Mouse (Mus musculus): ENCODE results near the gene Gm1043. TPM values are rescaled to one million over a fixed set of nuclear protein-coding genes. Genes with fewer than 3 reads are reported as not detected.
A peak's percentile ranks its signal among the peaks of the same experiment; 100 is the strongest.

Gene Gm1043
- polyA plus RNA-seq, 1 experiment: not detected

- TF ChIP-seq CTCF (IDR thresholded peaks at IDR 0.05; ENCODE audit: insufficient read depth, low read depth, low read length) (no peak), POLR2A (IDR thresholded peaks at IDR 0.05; ENCODE audit: insufficient read depth, low read depth, low read length) (peak; percentile 67)
- H3K4me3 ChIP-seq (ENCODE audit: insufficient read depth, low read depth, low read length): peak overlapping the region; percentile 63
- H3K27ac ChIP-seq (ENCODE audit: insufficient read depth, low read depth, low read length): peak overlapping the region; percentile 53
- peaks cover 38% of the 10 kb centered on the region for H3K4me1 ChIP-seq (ENCODE audit: control insufficient read depth, insufficient read depth, low read length)
- under 1% methylated on average over 41 of the region's 42 CpGs for WGBS
These were observed 160.5 kb downstream of the Gm1043 start for GRCm38 (mm10) chr5:37245651-37246050.

DNA sequence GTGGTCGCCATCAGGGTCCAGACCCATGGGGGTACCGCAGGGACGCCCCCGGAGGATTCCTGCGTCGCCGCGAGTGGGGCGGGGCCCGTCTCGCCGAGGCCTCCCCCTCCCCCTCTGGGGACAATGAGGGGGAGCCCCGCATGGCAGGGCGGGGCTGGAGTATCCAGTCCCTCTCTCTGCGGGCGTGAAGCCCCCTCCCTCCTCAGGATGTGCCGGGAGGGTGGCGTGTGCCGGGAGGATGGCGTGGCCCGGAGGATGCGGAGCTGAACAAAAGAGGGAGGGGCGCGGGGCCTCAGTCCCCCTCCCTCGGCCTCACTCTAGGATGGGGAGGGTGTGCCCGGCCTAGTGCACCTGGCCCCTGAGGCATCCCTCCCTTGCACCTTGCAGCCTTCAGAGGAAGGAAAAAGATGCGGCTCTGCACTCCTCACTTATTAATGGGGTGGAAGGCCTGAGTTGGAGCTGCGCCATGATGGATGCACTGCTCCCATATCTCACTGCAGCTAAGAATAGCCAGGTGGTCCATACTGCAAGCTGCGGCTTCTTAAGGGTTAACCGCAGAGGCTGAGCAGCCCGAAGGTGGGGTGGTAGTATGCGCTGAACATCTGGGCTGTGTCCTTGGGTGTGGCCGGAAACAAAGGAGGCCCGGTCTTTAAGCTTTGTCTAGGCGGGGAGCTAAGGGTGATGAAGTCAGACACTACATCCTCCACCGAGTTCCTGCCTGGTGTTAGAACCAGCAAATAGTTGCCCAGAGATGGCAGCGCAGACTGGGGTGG, 161.2 kb downstream of the Gm1043 start:
- WGBS: 2% methylated on average over 36 of the region's 37 CpGs
- H3K27ac ChIP-seq (ENCODE audit: insufficient read depth, low read depth, low read length): peak overlapping the region; percentile 53
- peak overlapping the region; percentile 63 for H3K4me3 ChIP-seq (ENCODE audit: insufficient read depth, low read depth, low read length)
- TF ChIP-seq CTCF (IDR thresholded peaks at IDR 0.05; ENCODE audit: insufficient read depth, low read depth, low read length) (no peak), POLR2A (IDR thresholded peaks at IDR 0.05; ENCODE audit: insufficient read depth, low read depth, low read length) (no peak)
- peaks cover 44% of the 10 kb centered on the region for H3K4me1 ChIP-seq (ENCODE audit: control insufficient read depth, insufficient read depth, low read length)

DNA sequence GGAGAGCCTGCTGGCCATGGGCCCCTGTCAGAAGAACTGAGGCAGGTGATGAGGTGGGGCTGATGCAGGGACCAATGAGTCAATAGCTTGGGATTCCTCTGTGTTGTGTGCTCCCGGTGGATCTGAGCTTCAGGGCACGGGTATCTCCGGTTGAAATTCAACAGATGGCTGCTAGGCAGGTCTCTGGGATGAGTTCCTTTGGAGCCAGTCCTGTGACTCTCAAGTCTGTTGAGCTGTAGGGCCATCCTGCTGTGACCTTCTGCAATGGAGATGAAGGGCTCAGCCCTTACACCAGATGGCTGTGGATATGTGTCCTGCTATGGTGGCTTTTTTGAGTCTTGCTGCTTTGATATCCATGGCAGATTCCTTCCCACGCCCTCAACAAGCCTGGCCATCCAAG, 162.3 kb downstream of the Gm1043 start:
- peak overlapping the region; percentile 63 for H3K4me3 ChIP-seq (ENCODE audit: insufficient read depth, low read depth, low read length)
- WGBS: 27% methylated on average over 4 of the region's 4 CpGs
- H3K27ac ChIP-seq (ENCODE audit: insufficient read depth, low read depth, low read length): 0 out of 2 replicates have a peak overlapping the region, but pooled peaks have one; percentile 8
- no peak for TF ChIP-seq POLR2A (IDR thresholded peaks at IDR 0.05; ENCODE audit: insufficient read depth, low read depth, low read length)
- TF ChIP-seq CTCF (IDR thresholded peaks at IDR 0.05; ENCODE audit: insufficient read depth, low read depth, low read length): no peak
- peaks cover 53% of the 10 kb centered on the region for H3K4me1 ChIP-seq (ENCODE audit: control insufficient read depth, insufficient read depth, low read length)

DNA sequence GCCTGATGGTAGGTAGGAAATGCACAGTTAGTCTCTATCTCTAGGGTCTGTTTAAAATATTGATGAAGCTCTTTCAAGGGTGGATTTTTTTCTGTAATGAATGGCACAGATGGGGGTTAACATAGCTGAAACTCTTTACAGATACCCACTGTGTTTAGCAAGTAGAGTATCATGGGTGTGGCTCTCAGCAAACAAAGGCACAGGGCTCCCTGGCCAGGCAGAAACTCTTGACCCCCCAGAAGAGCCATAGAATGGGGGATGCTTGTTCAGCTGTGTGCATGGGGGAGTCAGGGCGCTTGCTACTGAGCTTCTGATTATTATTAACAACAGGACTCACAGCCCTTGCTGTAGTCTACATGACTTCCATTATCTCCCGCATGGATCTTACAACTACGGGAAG, 163.7 kb downstream of the Gm1043 start:
- peaks cover 51% of the 10 kb centered on the region for H3K4me1 ChIP-seq (ENCODE audit: control insufficient read depth, insufficient read depth, low read length)
- H3K4me3 ChIP-seq (ENCODE audit: insufficient read depth, low read depth, low read length): no peak overlapping the region
- no peak overlapping the region for H3K27ac ChIP-seq (ENCODE audit: insufficient read depth, low read depth, low read length)
- TF ChIP-seq CTCF (IDR thresholded peaks at IDR 0.05; ENCODE audit: insufficient read depth, low read depth, low read length): no peak
- TF ChIP-seq POLR2A (IDR thresholded peaks at IDR 0.05; ENCODE audit: insufficient read depth, low read depth, low read length): no peak
- WGBS: 36% methylated on average over 3 of the region's 3 CpGs

- Histone ChIP-seq H3K4me1 (ENCODE audit: control insufficient read depth, insufficient read depth, low read length) (peaks cover 48% of the 10 kb centered on the region), H3K27ac (ENCODE audit: insufficient read depth, low read depth, low read length) (no peak overlapping the region; the same call in 1 of the 2 replicates), H3K4me3 (ENCODE audit: insufficient read depth, low read depth, low read length) (no peak overlapping the region)
- TF ChIP-seq POLR2A (IDR thresholded peaks at IDR 0.05; ENCODE audit: insufficient read depth, low read depth, low read length): no peak
- TF ChIP-seq CTCF (IDR thresholded peaks at IDR 0.05; ENCODE audit: insufficient read depth, low read depth, low read length): no peak
- WGBS: 31% methylated on average over 3 of the region's 3 CpGs
These were observed 166.4 kb downstream of the Gm1043 start for GRCm38 (mm10) chr5:37251596-37251995.

- peaks cover 52% of the 10 kb centered on the region for H3K4me1 ChIP-seq (ENCODE audit: control insufficient read depth, insufficient read depth, low read length)
- TF ChIP-seq CTCF (IDR thresholded peaks at IDR 0.05; ENCODE audit: insufficient read depth, low read depth, low read length): no peak
- TF ChIP-seq POLR2A (IDR thresholded peaks at IDR 0.05; ENCODE audit: insufficient read depth, low read depth, low read length): no peak
- peak overlapping the region; percentile 29; the same call in 1 of the 2 replicates for H3K27ac ChIP-seq (ENCODE audit: insufficient read depth, low read depth, low read length)
- H3K4me3 ChIP-seq (ENCODE audit: insufficient read depth, low read depth, low read length): no peak overlapping the region
- WGBS: 29% methylated on average over 9 of the region's 9 CpGs
These were observed 167.1 kb downstream of the Gm1043 start for GRCm38 (mm10) chr5:37252101-37252804.

- Histone ChIP-seq H3K4me3 (ENCODE audit: insufficient read depth, low read depth, low read length) (no peak overlapping the region), H3K4me1 (ENCODE audit: control insufficient read depth, insufficient read depth, low read length) (peaks cover 50% of the 10 kb centered on the region), H3K27ac (ENCODE audit: insufficient read depth, low read depth, low read length) (peak overlapping the region; percentile 85)
- WGBS: 29% methylated on average over 4 of the region's 4 CpGs
- TF ChIP-seq POLR2A (IDR thresholded peaks at IDR 0.05; ENCODE audit: insufficient read depth, low read depth, low read length) (no peak), CTCF (IDR thresholded peaks at IDR 0.05; ENCODE audit: insufficient read depth, low read depth, low read length) (no peak)
These were observed 169.4 kb downstream of the Gm1043 start for GRCm38 (mm10) chr5:37254523-37254922.

GRCm38 (mm10) chr5:37256823-37257222, 171.7 kb downstream of the Gm1043 start:
- H3K4me1 ChIP-seq (ENCODE audit: control insufficient read depth, insufficient read depth, low read length): peaks cover 37% of the 10 kb centered on the region
- no peak for TF ChIP-seq CTCF (IDR thresholded peaks at IDR 0.05; ENCODE audit: insufficient read depth, low read depth, low read length)
- TF ChIP-seq POLR2A (IDR thresholded peaks at IDR 0.05; ENCODE audit: insufficient read depth, low read depth, low read length): no peak
- H3K27ac ChIP-seq (ENCODE audit: insufficient read depth, low read depth, low read length): peak overlapping the region; percentile 80
- no peak overlapping the region for H3K4me3 ChIP-seq (ENCODE audit: insufficient read depth, low read depth, low read length)
- 46% methylated on average over 7 of the region's 7 CpGs for whole genome bisulfite sequencing

DNA sequence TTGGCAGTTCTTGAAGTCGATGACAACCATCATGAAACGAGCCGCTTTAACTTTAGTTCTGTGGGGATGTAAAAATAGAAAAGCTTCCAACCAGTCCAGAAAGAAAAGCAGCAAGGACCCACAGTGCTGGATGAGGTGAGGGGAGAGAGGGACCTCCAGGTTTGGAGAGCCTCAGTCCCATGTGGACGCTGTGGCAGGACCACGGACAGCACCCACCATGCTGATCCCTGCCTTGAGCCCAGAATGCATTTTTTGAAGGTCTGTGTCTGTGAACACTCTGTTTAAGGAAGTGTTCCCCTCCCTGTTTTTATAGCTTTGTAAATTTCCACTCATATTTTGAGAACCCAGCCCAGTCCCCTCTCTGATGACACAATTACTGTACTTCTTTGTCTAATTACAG, 172.1 kb downstream of the Gm1043 start:
- Histone ChIP-seq H3K4me1 (ENCODE audit: control insufficient read depth, insufficient read depth, low read length) (peaks cover 35% of the 10 kb centered on the region), H3K27ac (ENCODE audit: insufficient read depth, low read depth, low read length) (peak overlapping the region; percentile 80), H3K4me3 (ENCODE audit: insufficient read depth, low read depth, low read length) (no peak overlapping the region)
- TF ChIP-seq CTCF (IDR thresholded peaks at IDR 0.05; ENCODE audit: insufficient read depth, low read depth, low read length) (no peak), POLR2A (IDR thresholded peaks at IDR 0.05; ENCODE audit: insufficient read depth, low read depth, low read length) (no peak)
- 25% methylated on average over 5 of the region's 5 CpGs for WGBS
